Mouse (Mus musculus): ENCODE results near the gene Tff2.

Gene Tff2

DNA sequence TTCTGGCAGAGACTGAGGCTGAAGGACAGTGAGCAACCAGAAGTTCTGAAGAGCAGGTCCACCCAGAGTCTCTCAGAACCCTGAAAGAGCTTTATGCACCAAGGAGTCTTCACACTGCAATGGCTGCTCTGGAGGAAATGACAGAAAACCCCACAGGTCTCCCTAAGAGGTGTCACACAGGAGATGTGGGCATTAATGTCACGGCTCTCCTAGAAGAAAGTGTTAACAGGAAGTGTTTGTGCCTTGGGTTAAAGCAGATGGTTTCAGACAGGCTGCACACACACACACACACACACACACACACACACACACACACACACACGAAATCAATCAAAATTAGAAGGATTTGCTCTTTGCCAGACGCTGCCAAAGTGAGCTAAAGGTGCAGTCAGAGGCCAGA is 7.8 kb downstream of the Tff2 start:
- no peak for DNase-seq (ENCODE audit: extremely low spot score)

DNA sequence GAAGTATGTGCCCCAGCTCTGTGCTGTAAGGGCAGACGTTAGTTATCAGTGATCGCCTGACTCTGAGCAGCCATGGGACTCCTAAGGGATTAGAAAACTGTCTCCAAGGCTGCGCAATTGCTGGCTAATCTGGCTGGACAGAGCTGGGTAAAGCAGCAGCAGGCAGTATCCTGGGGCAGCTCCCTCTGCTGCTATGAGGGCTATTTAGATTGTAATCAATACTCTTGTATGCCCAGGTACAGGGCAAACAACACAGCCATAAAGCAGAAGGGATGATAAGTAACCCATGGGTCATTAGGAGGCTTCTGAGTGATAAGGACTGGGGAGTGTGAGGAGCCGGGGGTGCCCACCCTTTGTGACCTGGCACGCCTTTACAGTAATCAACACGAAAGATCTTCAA is 9.2 kb downstream of the Tff2 start:
- no peak for DNase-seq (ENCODE audit: extremely low spot score)

DNA sequence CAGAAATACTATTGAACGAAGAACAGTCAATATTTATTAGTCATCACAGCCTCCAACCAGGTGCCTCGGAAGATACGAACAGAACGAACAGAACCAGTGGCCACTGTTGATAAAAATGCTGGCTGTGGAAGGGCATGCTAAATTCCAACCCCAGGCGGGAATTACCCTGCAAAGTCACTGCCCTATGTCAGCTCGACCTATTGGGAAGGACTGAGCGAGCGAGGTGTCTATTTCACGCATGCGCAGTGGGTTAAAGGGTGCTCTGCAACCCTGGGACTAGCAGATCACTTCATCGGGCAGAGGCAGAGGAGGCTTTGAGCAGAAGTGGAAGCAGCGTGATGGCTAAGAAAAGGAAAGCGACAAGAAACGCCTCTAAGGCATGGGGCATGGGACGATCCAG is 10.3 kb downstream of the Tff2 start:
- DNase-seq (ENCODE audit: extremely low spot score) = no peak

DNA sequence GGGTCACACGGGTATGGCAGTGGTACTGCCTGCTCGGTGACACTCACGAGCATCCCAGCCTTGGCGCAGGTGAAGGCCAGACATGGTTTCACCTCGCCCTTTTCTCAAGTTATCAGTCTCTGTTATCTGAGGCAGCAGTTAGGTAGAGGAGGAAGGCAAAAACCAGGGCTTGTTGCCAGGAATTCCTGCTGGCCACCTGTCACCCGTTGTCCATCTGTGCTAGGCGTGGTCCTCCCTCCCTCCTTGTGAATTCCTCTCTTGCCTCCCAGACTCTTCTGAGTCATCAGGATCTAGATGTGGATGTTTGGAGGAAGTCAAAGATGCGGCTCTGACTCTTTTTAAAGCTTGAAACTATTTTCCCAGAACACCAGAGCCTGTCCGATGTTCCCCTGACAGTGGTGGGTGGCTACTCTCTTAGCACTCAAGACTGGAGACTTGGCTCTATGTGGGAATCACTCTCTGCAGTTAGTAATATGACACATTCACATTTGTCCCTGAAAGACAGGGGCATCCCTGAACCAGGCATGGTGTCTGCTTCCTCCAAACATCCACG is 12.7 kb downstream of the Tff2 start:
- no peak for DNase-seq (ENCODE audit: extremely low spot score)

DNA sequence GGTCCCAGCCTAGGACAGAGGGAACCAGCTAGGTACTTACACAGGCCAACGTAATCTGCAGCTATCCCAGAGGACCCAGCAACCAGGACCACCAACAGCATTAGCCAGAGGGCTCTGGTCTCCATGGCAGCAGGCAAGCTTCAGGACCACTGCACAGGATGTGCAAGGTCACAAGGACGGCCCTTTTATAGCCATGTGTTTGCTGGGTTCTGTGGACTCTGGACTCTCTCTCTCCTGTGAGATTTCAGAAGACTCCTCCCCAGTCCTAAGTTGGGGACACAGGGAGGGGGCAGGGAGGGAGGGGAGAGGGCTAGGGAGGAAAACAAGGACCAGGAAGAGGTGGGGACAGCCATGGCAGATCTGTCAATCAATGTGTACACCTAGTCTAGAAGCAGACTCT is 14.6 kb downstream of the Tff2 start, which contains the start of gene Tff3:
Gene Tff3 (minus strand): TSS at position 195 of the 400 bp plus-strand sequence.
- DNase-seq (ENCODE audit: extremely low spot score) = no peak

DNA sequence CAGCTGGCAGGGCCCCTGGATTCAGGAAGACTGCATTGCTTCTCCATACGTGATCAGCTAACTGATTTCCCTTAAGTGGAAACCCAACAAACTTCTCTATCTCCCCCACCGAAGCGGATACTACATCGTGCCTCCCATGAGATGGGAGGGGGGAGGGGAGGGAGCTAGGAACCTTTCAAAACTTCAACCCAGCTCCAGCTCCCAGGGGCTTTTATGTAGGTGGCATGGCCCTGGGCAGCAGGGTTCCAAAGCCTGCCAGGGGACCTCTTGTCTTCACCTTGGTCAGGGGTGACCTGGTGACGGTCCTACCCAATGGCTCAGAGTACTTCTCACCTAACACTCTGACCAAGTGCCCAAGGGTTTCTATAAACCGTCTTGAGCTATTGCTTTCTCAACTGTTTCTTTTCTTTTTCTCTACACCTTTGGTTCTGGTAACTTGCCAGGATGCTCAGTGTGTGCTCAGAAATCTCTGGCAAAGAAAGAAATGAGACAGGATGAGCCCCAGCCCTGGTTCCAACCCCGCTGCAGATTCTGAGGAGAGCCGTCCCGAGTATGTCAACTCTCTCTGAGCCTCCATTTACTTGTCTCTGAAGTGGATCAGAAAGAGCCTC is 15.3 kb downstream of the Tff2 start:
- DNase-seq (ENCODE audit: extremely low spot score) = no peak

DNA sequence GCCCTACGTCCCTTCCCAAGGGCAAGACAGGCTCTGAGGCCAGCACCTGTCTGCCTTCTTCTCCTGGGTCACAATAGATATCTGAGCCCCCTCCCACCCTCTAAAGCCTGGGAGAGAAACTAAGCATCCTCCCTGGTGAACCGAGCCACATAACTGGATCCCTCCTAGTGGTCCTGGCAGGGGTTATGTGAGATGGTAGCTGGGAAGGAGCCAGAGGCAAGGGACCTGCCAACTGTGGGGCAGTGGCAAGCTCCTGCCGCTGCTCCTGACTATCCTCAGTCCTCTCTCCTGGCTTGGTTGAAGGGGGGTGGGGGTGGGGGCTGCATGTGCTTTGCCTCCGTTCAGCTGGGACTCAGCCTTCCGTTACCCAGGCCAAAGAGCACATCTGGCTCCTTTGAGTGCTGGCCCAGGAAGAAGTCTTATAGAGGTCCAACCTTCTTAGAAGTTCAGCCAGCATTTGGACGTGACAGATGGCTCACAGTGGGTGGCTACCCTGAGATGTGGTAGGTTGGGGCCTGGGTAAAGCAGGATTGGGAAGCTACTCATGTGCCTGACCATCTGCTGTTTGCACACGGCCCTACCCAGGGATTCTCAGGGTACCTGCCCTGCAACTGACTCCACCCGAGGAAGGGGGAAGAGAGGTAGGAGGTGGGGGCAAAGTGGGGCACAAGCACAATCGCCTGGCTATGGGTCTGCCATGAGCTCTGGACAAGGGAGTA is 18.4 kb downstream of the Tff2 start:
- DNase-seq (ENCODE audit: extremely low spot score) = no peak

DNA sequence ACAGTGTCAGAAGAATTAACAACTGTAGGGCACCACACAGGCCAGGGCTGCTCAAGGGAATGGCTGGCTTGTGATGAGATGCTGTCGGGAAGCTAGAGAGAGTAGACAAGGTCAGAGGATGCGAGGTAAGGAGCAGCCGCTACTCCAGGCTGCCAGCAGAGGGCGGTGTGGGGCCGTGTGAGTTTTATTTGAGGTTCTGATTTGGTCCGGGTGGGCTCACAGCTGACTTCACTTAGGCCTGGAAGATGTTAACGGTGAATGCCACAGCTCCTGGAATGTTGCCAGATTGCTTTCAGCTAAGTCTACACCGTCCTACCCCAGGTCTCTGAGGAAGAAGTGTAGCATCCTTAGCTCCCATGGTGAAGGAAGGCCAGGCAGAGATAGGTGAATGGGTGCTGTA is 22.1 kb downstream of the Tff2 start:
- peak; percentile 74 for DNase-seq (ENCODE audit: extremely low spot score)

DNA sequence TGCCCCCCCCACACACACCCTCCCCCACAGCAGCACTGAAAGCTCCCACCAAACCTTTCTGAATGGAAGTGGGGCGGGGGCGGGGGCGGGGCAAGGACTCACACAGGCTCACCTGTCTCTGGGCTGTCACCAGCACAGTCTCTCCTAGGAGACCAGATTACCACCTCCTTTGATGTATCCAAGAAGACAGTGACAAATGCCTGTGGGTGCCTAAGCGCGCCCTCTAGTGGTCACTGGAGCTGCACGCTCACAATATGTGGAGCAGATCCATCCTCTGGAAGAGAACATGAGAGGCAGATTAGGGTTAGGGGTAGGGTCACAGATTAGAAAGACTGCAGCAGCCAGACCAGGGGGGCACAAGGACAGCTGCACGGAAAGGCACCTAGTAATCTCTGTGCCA is 24.7 kb downstream of the Tff2 start:
- DNase-seq (ENCODE audit: extremely low spot score) = peak; percentile 75

DNA sequence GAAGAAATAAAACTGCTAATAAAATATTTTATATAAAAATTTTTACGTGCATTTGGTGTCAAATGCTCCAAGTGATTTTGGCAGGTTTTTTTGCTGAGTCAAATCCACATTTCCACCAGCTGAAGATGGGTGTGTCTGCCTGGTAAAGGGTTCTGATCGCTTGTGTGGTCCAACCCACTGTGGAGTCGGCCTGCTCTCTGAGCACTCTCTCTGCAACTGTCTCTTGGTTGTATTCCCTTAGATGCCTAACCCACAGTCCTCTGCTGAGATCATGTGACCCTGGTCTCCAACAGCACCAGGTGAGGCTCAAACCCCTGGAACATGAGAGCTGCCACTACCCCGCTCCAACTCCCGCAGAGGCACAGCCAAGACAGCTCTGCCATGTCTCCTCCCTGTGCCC is 26.1 kb downstream of the Tff2 start:
- DNase-seq (ENCODE audit: extremely low spot score) = no peak

DNA sequence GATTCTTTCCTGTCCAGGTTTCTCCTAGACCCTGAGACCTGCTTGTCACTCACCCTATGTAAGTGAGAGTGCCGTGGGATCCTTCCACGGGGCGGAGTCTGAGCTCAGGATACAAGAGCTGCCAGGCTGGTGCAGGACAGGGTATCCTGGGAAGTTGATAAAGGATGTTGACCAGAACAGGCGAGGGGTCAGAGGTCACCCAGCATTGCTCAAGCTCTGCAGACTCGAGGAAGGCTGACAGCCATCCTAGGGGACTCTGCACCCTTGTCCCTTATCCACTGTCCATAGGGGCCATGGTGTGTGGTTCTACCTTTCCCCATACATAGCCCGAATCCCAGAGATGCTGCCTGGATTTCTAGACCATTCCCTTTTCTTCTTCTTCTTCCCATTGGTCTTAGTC is 28.0 kb downstream of the Tff2 start:
- DNase-seq (ENCODE audit: extremely low spot score) = no peak

DNA sequence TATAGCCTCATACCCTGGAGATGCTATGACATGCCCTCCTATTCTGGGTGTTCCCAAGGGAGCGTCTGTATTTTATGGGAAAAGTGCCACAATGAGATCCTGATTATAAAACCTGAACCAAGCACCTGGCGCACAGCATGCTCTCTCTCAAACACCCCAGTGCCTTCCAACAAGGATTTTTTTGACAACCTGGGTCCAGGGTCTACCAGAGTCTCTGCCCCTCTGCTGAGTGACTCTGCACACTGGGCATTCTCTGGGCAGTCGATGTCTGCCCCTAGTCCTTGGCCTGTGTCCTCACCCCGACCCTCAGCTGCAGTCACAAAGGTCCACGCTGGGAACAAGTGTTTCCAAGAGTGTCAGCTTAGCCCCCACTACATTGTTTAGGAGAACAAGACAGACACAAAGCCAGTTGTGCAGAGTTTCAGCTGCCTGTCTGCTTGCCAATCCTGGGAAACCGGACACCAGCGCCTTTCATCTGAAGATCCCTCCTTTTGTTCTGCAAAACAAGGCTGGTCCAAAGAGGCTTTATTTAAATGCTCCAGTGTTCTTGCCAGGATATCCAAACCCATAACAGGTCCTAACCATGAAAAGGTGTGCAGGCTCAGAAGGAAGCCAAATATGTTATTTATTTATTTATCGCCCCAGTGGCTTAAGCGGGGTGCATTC is 30.8 kb downstream of the Tff2 start:
- peak; percentile 50 for DNase-seq (ENCODE audit: extremely low spot score)

DNA sequence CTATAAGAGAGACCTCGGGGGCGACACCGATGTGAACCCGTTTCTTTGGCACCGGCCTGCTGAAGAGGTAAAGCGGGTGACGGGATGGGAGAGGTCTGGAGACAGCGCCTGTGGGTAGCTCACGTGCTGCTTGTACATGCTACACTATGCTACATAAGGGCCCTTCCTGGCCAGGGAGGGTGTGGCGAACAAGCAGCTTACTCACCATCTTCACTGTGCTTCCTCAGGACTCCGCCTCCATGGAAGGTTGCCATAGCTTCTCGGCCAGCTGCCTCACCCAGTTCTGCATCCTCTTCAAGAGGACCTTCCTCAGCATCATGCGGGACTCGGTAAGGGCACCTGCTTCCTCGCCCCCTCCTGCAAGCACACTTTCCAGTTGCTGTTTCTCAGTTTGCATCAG is 35.7 kb downstream of the Tff2 start:
- no peak for DNase-seq (ENCODE audit: extremely low spot score)

DNA sequence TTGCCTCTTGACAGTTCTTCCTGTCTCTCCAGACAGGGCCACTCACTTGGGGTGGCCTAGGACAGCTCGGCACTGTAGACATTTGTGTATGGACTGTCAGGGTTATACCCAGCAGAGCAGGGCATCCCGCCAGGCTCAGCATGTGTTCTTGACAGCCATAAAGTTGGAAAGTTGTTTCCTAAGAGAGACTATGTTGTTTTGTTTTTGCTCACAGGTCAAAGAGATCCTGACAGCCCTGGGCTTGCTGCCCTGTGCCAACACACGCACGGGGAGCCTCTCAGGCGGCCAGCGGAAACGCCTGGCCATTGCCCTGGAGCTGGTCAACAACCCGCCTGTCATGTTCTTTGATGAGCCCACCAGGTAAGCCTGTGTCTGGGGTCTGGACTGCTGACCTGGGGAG is 40.3 kb downstream of the Tff2 start:
- no peak for DNase-seq (ENCODE audit: extremely low spot score)

DNA sequence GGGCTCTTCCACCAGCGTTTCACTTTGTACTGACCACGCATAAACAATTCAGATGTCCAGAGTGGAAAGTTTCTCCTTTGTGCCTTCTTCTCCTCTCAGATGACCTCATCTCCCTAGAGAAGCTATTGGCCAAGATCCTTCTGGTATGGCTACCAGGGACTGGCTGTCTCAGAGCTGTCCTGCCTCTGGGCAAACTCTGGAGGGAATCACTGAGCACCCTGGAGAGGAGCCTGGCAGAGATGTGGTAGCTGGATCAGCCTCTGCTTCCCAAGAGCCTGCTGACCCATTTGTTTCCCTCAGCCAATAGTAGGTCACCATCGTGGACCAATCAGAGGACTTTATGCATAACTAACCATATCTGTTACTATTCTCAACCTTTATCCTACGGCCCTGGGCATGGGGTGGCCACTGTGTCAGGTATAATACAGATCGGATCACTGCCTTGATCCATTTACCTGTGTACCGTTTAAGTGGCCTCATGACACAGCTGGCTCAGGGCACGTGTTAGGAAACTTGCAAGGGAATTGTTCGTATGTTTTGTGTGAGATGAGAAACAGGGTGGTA is 41.0 kb downstream of the Tff2 start:
- no peak for DNase-seq (ENCODE audit: extremely low spot score)

DNA sequence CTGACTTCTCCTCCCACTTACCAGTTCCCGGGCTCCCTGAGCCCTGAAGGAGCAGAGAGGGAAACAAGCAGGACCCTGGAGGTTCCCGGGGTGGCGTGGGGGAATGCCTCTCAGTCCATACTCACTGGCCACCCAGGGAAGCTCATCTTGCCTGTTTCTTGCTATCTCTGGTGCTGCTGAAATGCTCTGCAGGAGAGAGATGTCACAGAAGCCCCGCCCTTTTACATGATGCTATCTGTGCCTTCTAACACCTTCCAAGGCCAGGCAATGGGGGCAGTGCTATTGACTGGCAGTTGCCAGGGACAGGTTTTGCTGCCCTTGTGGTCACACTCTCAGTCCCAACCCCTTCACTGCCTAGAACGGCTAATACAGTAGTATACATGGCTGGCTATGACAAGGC is 45.3 kb downstream of the Tff2 start:
- DNase-seq (ENCODE audit: extremely low spot score) = no peak

DNA sequence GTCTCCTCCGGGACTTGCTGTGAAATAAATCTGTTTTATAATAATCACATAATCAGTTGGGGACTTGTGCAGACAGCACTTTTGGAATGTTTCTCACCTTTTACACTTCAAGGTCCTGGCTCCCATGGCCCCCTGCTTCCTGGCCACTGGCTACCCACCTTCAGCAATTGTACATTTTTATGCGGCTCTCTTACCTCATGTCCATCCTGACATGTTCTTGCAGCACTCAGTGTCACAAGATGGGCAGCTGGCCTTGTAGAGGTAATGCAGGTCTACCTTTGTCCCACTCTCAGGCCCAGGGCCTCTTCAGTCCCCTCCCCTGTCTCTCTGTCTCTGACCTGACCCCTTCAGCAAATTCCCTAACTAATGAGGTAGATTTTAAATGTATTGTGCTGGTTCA is 47.2 kb downstream of the Tff2 start:
- DNase-seq (ENCODE audit: extremely low spot score) = no peak

DNA sequence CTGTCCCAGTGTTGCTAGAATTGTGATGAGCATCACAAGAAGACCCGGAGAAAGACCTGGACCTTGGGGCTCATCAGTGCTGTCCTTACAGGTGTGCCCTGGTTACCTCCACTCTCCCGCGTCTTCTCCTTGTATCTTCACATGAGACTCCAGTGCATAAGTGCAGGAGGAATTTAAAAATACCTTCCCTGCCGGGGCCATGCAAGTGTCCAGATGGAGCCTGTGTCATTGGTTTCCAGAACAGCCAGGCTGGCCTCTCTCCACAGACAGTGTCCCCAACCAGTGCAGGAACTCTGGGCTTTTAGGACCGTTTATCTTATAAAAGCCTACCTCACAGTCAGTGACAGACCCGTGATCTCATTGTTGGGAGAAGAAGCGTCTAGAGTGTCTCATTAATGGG is 48.5 kb downstream of the Tff2 start:
- DNase-seq (ENCODE audit: extremely low spot score) = no peak

DNA sequence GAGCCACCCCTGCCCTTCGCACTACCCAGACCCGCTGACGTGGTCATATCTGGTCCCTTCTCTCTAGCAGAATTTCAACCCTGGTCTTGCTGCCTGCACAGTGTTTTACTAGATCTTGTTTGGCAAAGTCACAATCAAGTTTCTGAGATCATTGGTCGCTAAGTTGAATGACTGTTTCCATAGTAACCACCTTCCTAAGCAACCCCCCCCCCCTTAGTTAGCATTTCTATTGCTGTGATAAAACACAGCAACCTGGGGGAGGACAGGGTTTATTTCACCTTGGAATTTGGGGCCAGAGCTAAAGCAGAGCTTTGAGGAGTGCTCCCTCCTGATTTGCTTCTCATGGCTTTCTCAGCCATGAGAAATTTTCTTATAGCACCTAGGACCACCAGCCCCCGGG is 49.3 kb downstream of the Tff2 start:
- no peak for DNase-seq (ENCODE audit: extremely low spot score)

Measured in embryo, embryonic 9.5 days (tissue).